Mouse (Mus musculus): ENCODE results near the gene 5730507C01Rik. TPM values are rescaled to one million over a fixed set of nuclear protein-coding genes. Genes with fewer than 3 reads are reported as not detected.
"Not testable (repeated sequence)": the region's sequence is repeated elsewhere in the genome, so short reads cannot be mapped to it uniquely, and the experiment has no call there.

Gene 5730507C01Rik
- polyA plus RNA-seq (2015; fragmentation: Nextera tagmentation; extraction: Ambion mirVana), result 2.8 and 3.0 TPM in 2 replicates

DNA sequence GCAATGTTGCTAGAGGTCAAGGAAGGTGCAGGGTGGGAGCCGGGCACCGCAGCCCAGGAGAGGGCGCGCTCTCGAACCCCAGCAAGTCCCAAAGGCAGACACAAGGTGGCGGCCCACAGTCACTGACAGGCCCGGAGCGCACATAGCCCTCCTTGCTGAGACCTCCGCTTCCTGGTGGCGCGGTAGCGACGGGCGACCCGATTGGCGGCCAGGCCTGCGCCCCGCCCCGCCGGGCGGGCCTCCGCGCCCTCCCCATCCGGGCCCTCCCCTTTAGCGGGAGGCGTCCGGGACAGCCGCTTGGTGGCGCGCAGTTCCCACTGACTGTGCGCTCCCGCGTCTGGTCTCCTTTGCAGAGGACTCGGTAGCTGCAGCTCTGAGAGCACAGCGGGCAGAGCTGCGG lies at the start of gene 5730507C01Rik:
Gene 5730507C01Rik (plus strand): TSS at position 340 of the 400 bp plus-strand sequence.
- H3K9ac ChIP-seq, result peak within 1 kb of the TSS; percentile 50

DNA sequence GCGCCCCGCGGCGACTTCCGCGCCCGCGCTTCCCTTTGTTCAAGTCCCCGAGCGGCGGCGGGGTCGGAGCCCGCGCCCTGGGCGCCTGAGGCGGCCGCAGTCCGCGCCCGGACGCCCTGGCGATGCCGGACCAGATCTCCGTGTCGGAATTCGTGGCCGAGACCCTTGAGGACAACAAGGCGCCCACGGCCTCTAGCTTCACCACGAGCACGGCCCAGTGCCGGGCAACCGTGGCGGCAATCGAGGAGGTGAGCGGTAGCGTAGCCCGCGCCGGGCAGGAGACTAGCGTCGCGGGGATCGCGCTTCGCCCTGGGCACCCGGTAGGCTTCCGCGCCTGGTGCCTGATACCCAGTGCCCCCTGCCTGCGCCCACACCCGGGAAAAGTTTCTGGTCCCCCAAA lies 306 bp downstream of the 5730507C01Rik start:
- H3K9me3 ChIP-seq; ATAC-seq; H3K4me1 ChIP-seq (replicated peaks); H3K27me3 ChIP-seq (replicated peaks); H3K36me3 ChIP-seq: not testable (repeated sequence)
- Histone ChIP-seq H3K4me3 (replicated peaks) (peak overlapping the region; percentile 54), H3K27ac (peak overlapping the region; percentile 32; the same call in 1 of the 2 replicates), H3K4me2 (replicated peaks) (peak overlapping the region; percentile 62), H3K9ac (peak overlapping the region; percentile 50)
- WGBS, result 3% methylated on average over 52 of the region's 52 CpGs

More for the DNA sequence above, at the start of gene 5730507C01Rik:
- Histone ChIP-seq H3K27ac (peak within 1 kb of the TSS; percentile 32; the same call in 1 of the 2 replicates), H3K4me1 (replicated peaks) (no peaks in the 10 kb centered on the region), H3K9me3 (no peaks in the 10 kb centered on the region), H3K4me3 (replicated peaks) (peak within 1 kb of the TSS; percentile 54), H3K4me2 (replicated peaks) (peak within 1 kb of the TSS; percentile 62), H3K36me3 (no peaks in the 10 kb centered on the region), H3K27me3 (replicated peaks) (no peaks in the 10 kb centered on the region)
- peak; percentile 98 for ATAC-seq
- 4% methylated on average over 27 of the region's 36 CpGs for whole genome bisulfite sequencing

DNA sequence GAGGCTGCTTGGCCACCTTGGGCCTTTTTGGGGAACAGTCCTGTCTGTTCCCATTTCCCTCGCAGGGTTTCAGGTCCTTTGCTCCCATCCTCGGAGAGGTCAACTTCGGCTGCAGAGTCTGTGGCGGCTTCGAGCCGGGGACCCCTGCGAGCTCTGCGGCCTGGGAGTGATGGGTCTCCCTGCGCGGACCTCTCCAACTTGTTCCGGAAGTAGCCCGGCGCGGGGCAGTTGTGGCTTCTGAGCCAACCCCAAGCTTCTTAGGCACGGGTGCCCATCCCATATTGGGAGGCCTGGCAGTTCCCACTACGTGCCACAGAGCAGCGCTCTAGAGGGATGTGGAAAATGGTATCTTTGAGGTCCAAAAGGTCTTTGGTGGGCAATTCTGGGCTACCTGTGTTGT lies 767 bp downstream of the 5730507C01Rik start:
- not testable (repeated sequence) for H3K27ac ChIP-seq; H3K9me3 ChIP-seq; H3K9ac ChIP-seq; H3K27me3 ChIP-seq (replicated peaks); ATAC-seq; H3K4me1 ChIP-seq (replicated peaks); H3K36me3 ChIP-seq
- peak overlapping the region; percentile 54 for H3K4me3 ChIP-seq (replicated peaks)
- peak overlapping the region; percentile 62 for H3K4me2 ChIP-seq (replicated peaks)
- 10% methylated on average over 17 of the region's 17 CpGs for WGBS
